Mouse (Mus musculus): ENCODE data around the gene Scamp1.
"Not testable (repeated sequence)": the region's sequence is repeated elsewhere in the genome, so short reads cannot be mapped to it uniquely, and the experiment has no call there.

The Scamp1 gene

DNA sequence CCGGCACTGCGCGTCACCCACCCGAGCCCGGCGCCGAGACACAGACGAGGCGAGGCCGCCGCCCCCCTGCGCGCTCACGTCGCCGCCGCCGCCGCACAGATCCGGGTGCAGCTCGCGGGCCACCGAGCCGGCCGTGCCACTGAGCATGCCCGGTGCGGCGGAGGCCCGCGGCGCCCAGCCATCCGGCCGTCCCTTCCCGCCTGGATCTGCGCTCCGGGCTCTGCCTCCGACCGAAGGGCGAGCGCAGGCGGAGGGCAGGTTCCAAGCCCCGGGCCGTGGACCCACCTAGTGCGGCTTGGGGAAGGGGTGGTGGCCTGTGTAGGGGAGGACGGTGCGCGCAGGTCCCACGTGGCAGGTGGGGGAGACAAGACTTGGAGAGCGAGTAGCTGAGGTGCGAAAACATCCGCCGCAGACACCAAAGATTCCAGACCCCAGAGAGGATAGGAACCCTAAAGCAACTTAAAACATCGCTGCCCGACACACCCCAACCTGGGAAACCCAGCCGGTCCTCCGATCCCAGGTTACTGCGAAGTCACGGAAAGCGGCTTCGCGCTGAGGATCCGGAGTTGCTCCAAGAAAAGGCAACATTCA is at the start of gene Scamp1:
Gene Scamp1 (minus strand): TSS at position 577 of the 591 bp plus-strand sequence.
- DNase-seq (ENCODE audit: low read depth, low spot score): peak; percentile 70

DNA sequence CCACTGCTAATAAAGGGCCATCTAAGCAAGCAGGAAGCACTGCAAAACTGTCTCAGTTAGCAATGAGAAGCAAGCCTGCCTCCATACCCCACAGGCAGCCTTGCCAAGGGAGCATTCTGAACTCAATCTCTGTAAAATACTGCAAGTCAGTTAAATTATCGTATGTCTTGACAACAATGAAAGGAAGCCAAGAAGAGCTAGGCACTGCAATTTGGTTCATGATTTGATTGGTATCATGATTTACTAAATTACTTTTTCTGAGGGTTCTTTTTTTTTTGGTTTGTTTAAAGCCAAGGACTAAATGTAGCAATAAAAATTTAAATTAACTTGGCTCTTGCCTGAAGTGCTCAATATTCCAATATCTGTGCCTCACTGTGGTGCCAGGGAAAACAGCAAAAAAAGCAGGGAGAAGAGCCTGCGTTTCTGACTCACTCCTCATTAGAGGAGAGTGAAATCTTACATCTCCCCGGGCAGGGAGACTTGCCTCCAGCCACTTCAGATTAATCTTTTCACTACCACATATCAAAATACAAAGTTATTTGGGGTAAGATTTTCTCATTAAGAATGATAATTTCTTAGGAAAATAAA is 44.8 kb upstream of the Scamp1 start:
- no peak for DNase-seq (ENCODE audit: low read depth, low spot score)

DNA sequence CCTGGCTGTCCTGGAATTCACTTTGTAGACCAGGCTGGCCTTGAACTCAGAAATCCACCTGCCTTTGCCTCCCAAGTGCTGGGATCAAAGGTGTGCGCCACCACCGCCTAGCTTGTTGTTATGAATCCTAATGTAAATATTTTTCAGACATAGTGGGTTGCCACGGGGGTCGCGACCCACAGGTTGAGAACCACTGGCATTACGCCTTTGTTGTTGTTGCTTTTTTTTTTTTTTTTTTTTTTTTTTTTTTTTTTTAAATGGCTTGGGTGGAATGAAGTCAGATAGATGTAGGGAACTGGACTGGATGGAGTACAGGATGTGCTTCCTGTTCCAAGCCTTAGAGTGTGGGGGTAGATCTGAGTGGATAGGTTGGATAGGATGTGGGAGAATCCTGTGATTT is 43.3 kb upstream of the Scamp1 start:
- not testable (repeated sequence) for DNase-seq (ENCODE audit: low read depth, low spot score)

DNA sequence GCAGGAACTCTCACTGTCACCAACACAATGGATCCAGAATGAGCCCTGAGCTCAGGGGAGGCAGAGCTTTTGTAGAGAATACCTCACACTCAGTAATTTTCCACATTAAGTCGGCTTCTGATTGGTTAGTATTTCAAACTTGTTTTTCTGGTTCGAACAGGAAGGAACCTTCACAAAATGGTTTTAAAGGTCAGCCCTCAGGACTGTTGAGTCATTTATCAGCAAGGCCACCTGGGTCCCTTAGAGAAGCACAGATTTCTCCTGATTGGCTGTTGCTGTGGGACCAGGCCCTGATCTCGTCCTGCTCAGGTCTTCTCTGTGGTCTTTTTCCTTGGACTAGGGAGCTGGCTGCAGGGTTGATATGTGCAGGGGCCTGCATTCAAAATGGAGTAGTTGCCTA is 42.4 kb upstream of the Scamp1 start:
- DNase-seq (ENCODE audit: low read depth, low spot score): no peak

DNA sequence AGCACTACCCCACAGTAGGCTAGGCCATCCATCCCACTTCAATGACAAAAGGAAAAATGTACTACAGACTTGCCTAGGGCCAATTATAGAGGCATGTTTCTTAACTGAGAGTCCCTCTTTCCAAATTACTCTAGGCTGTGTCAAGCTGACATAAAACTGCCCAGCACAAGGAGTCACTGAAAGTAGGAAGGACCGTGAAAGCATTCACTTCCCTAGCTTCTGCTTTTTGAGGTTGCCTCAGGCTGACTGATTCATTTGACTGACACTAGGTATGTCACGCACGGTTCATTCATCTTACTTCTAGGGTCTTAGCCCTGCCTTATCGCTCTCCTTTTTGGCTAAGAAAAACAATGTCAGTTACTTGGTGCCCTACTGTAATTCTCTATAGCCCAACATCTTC is 36.8 kb upstream of the Scamp1 start:
- no peak for DNase-seq (ENCODE audit: low read depth, low spot score)

DNA sequence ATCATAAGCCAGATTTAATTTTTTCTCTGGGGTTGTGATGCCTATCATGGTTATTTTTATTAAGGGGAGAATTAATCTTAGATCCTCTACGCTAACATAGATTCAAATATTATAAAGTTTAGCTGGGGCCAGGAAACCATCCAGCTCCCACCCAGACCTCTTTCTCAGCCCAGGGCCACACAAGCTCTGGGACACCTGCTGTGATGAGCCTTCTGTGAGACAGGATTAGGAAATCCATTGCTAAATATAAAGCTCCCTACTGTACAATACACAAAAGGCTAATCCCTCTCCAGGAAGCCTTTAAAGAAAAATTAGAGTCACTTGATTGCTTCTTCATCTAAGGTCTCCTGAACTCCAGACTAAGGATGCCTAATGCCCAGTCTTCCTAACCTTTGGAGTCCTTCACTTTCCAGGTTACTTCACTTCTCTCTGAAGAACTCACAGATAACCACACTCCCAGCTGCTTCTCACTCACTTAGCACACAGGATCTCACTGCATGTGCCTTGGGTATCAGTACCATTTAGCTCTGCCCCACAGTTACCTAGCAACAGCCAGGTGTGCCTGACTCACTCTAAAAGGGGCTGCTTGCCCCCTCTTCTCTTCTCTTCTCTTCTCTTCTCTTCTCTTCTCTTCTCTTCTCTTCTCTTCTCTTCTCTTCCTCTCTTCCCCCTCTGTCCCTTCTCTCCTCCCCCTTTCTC is 35.6 kb upstream of the Scamp1 start:
- no peak for DNase-seq (ENCODE audit: low read depth, low spot score)

DNA sequence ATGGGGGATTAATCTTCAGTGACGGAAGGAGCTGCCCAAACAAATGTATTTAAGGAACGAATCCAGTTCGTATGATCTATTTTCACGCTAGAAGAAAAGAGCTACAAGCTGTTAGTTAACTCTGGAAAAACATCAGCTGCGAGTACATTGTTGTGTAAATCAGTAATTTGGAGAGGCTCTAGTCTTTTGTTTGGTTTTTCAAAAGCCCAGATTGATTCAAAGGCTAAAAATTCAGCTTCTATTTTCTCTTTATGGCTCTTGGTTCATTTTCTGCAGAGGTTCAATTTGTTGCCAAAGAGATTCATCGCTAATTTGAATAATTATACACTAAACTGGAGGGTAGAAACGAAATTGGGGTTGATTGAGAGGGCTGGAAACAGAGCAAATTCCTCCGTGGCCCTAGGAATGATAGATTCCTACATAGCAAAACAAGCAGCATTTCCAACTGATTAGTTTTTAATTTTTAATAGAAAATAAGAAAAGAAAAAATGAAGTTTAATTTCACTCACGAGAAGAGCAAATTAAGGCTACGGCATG is 31.4 kb upstream of the Scamp1 start:
- DNase-seq (ENCODE audit: low read depth, low spot score): no peak

DNA sequence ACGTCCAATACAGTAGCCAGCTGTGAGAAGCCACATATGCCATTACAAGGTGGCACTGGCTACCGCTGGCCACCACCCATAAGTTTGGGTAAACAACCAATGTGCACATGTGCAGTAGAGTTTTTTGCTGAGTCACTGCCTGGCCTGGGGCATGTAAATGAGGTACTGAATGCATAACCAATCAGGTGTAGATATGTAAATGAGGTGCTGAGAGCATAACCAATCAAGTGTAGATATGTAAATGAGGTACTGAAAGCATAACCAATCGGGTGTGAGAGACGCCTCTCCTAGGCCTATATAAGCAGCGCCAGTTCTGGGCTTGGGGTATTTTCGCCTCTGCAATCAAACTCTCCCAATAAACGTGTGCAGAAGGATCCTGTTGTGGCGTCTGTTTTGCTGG is 27.2 kb upstream of the Scamp1 start:
- not testable (repeated sequence) for DNase-seq (ENCODE audit: low read depth, low spot score)

DNA sequence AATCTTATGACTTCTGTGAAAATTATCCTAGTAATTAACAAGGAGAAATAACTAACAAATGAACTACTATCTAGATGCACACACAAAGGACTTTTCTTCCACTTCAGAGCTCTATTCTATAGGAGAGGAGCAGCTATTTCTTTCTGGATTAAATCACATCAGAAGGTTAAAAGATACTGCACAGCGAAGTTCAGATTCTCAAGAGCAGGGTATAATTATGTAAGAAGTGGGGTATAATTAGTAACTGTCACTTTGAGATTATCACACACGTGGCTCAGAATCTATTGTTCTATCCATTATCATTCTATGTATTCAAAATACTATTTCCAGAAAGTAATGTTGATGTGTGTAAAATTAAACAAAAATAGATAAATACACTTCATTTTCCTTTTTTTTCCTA is 22.6 kb upstream of the Scamp1 start:
- no peak for DNase-seq (ENCODE audit: low read depth, low spot score)

DNA sequence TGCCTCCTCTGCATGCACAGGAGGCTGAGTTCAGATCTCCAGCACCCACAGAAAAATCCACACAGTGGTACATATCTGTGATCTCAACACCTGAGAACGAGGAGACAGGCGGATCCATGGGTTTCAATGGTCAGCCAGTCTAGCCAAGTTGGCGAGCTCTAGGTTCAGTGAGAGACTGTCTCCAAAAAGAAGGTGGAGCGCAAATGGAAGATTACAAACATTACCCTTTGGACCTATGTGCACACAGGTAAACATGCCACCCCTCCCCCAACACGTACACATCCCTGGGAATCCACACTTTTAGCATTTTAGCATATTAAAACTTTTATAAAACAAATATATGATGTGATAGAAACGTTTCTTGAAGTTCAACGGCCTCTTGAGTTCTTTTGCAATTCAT is 21.9 kb upstream of the Scamp1 start:
- no peak for DNase-seq (ENCODE audit: low read depth, low spot score)

DNA sequence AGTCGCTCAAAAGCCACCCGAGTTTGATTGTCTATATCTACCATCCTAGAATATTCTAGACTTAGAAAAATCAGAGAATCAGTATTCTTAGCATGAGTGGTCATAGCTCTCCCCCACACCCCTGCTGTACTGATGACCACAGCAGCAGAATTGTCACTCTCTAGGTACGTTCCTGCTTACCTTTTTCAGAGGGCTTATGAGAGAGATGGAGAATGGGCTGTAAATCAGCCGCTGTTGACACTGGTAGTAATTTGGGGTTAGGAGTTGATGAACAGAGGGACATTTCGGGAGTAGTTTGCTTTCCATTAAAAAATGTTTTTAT is 21.3 kb upstream of the Scamp1 start:
- no peak for DNase-seq (ENCODE audit: low read depth, low spot score)

DNA sequence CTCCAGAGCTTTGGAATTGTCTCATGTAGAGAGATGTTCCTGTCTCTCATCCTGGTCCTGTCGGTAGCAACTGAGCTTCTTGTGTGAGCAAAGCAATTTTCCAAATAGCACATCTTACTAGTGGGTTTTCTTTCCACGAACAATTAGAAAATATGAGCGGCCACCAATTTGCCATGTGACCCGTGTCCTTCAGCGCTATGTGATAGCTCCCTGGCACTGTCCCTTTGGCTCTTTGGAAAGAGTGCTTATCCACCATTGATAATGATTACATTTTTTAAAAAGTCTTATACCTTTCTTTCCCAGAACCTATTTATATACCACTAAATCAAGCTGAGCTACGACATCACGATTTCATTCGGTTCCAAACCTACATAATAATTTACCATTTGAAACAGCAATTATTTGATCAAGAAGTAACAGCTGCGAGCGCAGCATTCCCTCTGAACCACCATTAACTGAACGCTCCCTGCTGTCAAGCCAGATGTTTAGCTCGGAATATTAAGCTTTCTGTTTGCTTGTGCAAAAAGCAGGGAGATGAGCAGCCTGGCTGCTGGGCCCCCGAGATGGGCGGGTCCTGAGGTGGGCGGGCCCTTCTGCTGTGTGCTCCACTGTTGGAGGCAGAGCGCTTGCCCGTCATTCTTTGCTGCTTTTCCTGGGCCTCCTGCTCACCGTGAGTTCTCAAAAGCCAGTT is 20.8 kb upstream of the Scamp1 start:
- no peak for DNase-seq (ENCODE audit: low read depth, low spot score)

DNA sequence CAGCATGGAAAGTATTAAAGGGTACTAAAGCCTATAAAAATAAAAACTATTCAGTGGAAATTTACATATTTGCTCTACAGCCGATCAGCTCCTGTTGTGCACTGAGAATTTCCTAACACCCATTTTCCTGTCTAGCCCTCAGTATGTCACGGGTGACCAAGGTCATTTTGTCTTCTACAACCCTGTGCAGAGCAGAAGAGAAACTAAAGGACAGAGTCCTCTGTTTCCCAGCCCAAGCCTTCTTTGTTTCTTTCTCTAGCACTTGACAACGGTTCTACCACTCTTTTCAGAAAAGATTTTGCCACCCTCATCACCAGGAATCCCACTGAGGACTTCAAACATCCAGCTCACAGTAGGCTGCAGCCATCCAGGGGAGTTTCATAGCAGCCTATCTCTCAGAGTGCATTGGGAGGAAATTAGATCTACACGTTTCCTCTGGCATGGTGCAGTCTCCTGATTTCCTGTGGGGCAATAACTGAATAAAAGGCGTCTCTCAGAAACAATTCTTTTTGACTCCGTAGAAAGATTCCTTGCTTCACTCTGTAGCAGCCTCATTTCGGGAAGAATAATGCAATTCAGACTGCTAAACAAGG is 15.4 kb upstream of the Scamp1 start:
- DNase-seq (ENCODE audit: low read depth, low spot score): no peak

DNA sequence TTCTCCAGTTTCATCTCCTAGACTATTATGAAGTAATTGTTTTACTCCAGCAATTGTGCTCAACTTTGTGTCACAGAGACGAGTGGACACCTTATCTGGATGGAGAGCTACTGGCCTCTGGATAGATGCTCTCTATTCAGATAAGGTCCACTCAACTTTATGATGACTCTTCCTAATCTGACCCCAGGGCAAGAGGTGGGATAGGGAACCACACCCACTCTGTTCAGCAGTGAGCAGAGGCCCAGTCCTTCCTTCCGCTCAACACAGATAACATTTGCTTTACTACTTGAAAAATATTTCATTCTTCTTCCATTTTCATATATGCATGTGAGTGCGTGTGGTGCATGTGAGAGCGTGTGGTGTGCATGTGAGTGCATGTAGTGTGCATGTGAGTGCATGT is 14.6 kb upstream of the Scamp1 start:
- no peak for DNase-seq (ENCODE audit: low read depth, low spot score)

DNA sequence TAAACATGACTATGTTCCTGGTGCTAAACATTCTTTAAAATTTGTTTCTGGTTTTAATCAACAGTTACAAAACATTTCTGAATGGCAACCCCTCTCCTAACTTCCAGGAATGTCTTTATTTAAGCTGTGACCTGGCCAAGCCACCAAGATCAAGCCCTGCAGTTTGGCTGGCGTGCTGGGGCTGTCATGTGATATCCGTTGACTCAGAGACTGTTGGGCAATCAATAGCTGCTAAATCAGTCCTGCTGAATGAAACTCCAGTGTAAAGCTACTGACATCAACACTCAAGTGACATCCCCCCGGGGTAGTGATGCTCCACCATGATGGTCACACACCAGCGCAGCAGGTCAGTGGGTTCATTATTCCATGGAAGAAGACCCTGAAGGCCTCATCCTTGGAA is 12.7 kb upstream of the Scamp1 start:
- no peak for DNase-seq (ENCODE audit: low read depth, low spot score)

DNA sequence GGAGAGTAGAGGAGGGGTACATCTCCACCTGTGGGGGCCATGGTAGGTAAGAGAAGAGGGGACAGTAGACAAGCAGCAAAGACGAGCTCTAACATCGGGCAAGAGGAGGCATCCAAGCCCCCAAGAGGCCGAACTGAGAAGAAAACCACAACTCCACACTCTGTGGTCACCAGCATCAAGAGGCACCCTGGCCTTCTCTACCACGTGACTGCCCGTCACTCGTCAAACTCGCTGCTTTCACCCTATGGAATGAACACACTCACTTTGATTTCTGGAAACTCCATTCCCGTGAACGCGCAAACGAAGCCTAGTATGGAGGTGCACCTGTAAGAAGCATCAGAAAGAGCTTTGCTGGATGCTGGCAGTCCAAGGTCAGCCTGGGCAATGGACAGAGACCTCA is 10.7 kb upstream of the Scamp1 start:
- no peak for DNase-seq (ENCODE audit: low read depth, low spot score)

DNA sequence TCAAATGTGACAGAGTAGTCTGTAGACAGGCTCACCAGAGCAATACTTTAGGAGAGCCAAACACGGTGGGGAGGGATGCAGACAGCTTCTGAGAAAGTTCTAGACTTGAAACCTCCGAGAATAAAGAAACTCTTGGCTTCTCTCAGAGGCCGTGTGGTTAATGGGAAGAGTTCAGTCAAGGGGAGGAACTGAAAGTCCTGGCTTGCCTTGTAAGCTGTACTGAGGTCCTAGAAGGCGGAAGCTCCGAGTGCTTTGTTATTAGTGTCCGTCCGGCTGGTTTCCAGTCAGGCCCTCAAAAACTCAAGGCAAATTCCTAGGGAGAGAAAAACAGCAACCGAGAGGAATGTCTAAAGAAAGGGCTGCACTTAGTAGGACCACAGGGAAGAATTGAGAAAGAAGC is 10.3 kb upstream of the Scamp1 start:
- DNase-seq (ENCODE audit: low read depth, low spot score): no peak

DNA sequence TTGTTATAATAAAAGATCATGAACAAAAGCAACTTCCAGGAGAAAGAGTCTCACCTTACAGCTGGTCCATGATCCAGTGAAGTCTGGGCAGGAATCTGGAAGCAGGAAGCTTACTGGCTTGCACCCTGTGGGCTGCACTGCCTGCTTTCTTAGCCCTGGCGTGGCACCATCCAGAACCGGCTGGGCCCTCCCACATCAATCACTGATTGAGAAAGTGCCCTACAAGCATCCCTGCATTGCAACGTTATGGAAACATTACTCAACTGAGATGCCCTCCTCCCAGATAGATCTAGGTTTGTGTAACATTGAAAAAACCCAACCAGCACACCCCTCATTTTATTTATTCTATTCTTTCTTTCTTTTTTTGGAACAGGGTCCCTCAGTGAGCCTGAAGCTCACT is 9.2 kb upstream of the Scamp1 start:
- no peak for DNase-seq (ENCODE audit: low read depth, low spot score)

DNA sequence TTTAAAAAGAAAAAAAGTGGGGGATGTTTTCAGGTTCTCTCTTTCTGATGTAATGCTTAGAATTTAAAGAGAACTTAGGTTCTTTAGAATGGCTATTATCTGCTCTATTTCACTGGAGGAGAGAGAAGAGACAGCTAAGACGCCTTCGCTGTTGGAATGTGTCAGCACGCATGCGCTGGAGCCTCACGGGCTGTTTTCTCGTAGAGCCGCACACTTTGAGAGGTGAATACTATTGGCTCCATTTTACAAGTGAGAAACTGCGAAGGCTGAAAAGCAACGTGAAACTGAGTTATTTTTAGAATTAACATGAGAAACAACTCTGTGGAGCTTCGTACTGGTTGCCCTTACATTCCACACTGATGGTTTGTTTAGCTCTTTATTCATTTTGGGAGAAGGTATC is 8.3 kb upstream of the Scamp1 start:
- DNase-seq (ENCODE audit: low read depth, low spot score): no peak

DNA sequence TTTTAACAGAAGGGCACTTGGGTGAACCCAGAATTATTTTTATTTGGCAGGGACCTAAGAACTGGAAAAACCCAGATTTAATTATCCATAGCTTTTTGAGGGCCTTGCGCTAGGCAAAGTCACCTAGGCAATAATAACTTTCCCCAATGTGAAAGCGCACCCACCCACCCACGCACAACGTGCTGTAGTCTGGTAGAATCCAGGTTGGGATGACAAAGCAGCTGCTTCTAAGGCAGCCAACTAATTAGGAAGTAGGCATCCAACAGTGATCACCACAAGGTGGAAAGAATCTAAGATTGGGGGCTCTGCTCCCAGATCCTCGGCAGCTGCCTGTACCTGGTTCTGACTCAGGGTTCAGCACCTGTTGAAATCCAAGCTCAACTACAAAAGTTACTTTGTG is 538 bp upstream of the Scamp1 start:
- DNase-seq (ENCODE audit: low read depth, low spot score): no peak

DNA sequence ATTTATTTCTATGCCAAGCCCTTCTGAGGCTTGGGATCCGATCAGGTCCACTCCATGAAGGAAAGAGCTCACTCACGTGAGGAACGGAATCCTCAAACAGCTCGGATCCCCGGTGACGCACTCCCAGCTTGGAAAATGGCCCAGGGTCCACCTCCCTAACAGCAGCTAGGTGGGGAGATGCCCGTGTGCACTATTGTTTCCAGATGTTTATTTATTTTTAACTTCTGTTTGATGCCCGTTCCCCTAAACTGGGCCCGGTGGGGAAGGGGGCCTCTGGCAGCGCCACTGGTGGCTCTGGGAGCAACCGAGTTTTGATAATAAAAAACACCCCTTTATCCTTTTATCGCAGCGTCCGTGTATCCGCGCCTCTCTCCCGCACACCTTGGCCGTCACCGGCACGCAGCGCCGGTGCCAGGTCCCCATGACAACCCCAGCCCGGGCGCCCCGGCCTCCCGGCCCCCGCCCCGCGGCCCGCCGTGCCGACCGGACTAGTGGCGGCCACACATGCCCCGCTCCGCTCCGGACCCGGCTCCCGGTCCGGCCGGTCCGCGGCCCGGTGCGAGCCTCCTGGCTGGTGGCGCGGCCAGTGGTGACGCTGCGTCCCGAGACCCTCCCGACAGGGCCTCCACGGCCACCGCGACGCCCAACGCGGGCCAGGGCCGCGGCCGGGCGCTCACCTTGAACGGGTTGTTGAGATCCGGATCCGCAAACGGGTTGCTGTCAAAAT is 951 bp downstream of the Scamp1 start:
- no peak for DNase-seq (ENCODE audit: low read depth, low spot score)

DNA sequence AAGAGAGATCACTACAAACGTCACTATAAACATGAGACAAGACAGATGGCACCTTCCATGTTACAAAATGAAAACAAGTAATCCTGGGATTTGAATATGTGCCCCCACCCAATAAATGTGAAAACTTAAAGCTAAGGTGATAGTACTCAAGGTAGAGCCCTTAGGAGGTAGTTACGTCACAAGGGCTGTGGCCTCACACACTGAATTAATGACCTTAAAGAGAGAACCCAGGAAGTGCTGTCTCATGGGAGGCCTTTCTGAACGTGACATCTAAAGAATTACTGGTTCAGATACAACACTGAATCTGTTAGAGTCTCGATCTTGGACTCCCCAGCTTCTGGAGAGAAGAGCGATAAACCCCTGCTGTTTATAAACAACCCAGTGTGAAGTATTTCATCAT is 6.2 kb downstream of the Scamp1 start:
- DNase-seq (ENCODE audit: low read depth, low spot score): no peak

Data from WW6 (cell line).